Mouse (Mus musculus): ENCODE measurements around the gene Cdc14a. TPM values are rescaled to one million over a fixed set of nuclear protein-coding genes. Genes with fewer than 3 reads are reported as not detected.

Gene Cdc14a
- polyA plus RNA-seq, 1 experiment from 2014 or later: 10.1 TPM

GRCm38 (mm10) chr3:116277146-116277545 lies 146.7 kb downstream of the Cdc14a start:
- H3K36me3 ChIP-seq: peaks cover 16% of the 10 kb centered on the region
- peaks cover 10% of the 10 kb centered on the region; the same call in 1 of the 2 replicates for H3K4me1 ChIP-seq
- H3K9me3 ChIP-seq: no peaks in the 10 kb centered on the region
- no peak for ATAC-seq (ENCODE audit: low FRiP score, low read depth)
- H3K4me2 ChIP-seq (replicated peaks): no peak overlapping the region
- H3K4me3 ChIP-seq: no peak overlapping the region
- WGBS: 86% methylated on average over 8 of the region's 8 CpGs
- H3K27me3 ChIP-seq: no peaks in the 10 kb centered on the region
- no peak overlapping the region for H3K27ac ChIP-seq
- no peak overlapping the region for H3K9ac ChIP-seq

DNA sequence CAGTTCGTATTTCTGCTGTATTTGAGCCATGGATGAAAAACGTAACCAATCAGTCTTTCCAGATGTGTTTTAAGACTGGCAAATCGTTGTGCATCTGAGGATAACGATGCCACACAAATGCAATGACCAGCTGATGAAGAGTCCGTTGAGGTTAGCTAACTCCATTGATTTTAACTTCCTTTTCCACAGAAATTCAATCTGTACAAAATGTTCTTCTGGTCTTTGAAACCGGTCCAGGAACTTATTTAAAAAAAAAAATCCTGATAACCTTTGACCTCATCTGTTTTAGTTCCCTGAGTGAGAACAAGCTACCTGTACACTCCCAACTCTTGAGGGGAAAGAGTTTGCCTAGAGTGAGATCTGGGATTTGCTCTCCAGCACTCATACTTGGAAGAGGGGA lies 152.2 kb downstream of the Cdc14a start:
- no peak overlapping the region for H3K4me3 ChIP-seq
- H3K36me3 ChIP-seq: no peaks in the 10 kb centered on the region
- no peaks in the 10 kb centered on the region for H3K27me3 ChIP-seq
- H3K27ac ChIP-seq: no peak overlapping the region
- H3K9me3 ChIP-seq: no peaks in the 10 kb centered on the region
- no peak for ATAC-seq (ENCODE audit: low FRiP score, low read depth)
- H3K9ac ChIP-seq: no peak overlapping the region
- H3K4me1 ChIP-seq: peaks cover 9% of the 10 kb centered on the region
- no peak overlapping the region for H3K4me2 ChIP-seq (replicated peaks)
- 81% methylated on average over 6 of the region's 6 CpGs for WGBS

DNA sequence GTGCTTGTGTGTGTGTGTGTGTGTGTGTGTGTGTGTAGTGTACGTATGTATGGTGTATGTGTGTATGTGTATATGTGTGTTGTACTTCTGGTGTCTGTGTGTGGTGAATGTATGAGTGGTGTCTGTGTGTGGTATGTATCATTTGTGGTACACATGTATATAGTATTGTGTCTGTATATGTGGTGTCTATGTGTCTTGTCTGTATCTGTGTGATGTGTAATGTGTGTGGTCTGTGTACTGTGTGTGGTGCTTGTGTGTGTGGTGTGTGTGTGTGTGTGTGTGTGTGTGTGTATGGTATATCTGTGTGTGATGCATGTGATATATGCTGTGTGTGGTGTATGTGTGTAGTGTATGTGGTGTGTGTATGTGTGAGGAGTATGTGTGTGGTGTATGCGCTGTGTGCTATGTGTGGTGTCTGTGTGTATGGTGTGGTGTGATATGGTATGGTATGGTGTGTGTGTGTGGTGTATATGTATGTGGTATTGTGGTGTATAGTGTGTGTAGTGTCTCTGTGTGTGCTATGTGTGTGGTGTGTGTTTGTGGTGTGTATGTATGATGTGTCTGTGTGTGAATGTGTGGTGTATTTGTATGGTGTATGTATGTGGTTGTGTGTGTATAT lies 156.7 kb downstream of the Cdc14a start:
- H3K9me3 ChIP-seq: no peaks in the 10 kb centered on the region
- H3K27me3 ChIP-seq: no peaks in the 10 kb centered on the region
- peak; percentile 32; the same call in 1 of the 2 replicates for ATAC-seq (ENCODE audit: low FRiP score, low read depth)
- no peaks in the 10 kb centered on the region for H3K36me3 ChIP-seq
- 92% methylated on average over 2 of the region's 2 CpGs for WGBS
- peaks cover 4% of the 10 kb centered on the region for H3K4me1 ChIP-seq
- H3K9ac ChIP-seq: no peak overlapping the region
- H3K4me2 ChIP-seq (replicated peaks): no peak overlapping the region
- no peak overlapping the region for H3K4me3 ChIP-seq
- peak overlapping the region; percentile 6; the same call in 1 of the 2 replicates for H3K27ac ChIP-seq

- Histone ChIP-seq H3K9me3 (no peaks in the 10 kb centered on the region), H3K27me3 (no peaks in the 10 kb centered on the region), H3K27ac (no peak overlapping the region), H3K4me1 (peaks cover 4% of the 10 kb centered on the region), H3K9ac (no peak overlapping the region), H3K4me2 (replicated peaks) (no peak overlapping the region), H3K4me3 (no peak overlapping the region), H3K36me3 (no peaks in the 10 kb centered on the region)
- no peak for ATAC-seq (ENCODE audit: low FRiP score, low read depth)
- WGBS: 35% methylated on average over 3 of the region's 3 CpGs
Measured at GRCm38 (mm10) chr3:116266360-116266759, 157.5 kb downstream of the Cdc14a start.

- 73% methylated on average over 1 of the region's 1 CpGs for WGBS
Measured at GRCm38 (mm10) chr3:116263977-116264376, 159.9 kb downstream of the Cdc14a start.

GRCm38 (mm10) chr3:116263061-116263460 lies 160.8 kb downstream of the Cdc14a start:
- WGBS: 81% methylated on average over 5 of the region's 5 CpGs
- Histone ChIP-seq H3K4me2 (replicated peaks) (no peak overlapping the region), H3K9ac (no peak overlapping the region), H3K27me3 (no peaks in the 10 kb centered on the region), H3K36me3 (no peaks in the 10 kb centered on the region), H3K9me3 (no peaks in the 10 kb centered on the region), H3K4me1 (peaks cover 4% of the 10 kb centered on the region), H3K4me3 (no peak overlapping the region), H3K27ac (no peak overlapping the region)
- ATAC-seq (ENCODE audit: low FRiP score, low read depth): no peak

More at GRCm38 (mm10) chr3:116263977-116264376, 159.9 kb downstream of the Cdc14a start:
- H3K9ac ChIP-seq: no peak overlapping the region
- no peaks in the 10 kb centered on the region for H3K9me3 ChIP-seq
- no peaks in the 10 kb centered on the region for H3K27me3 ChIP-seq
- H3K4me2 ChIP-seq (replicated peaks): no peak overlapping the region
- H3K4me1 ChIP-seq: peaks cover 4% of the 10 kb centered on the region
- ATAC-seq (ENCODE audit: low FRiP score, low read depth): no peak
- H3K4me3 ChIP-seq: no peak overlapping the region
- H3K27ac ChIP-seq: no peak overlapping the region
- H3K36me3 ChIP-seq: no peaks in the 10 kb centered on the region

GRCm38 (mm10) chr3:116256104-116256503 lies 167.7 kb downstream of the Cdc14a start:
- Histone ChIP-seq H3K4me1 (peaks cover 24% of the 10 kb centered on the region), H3K36me3 (no peaks in the 10 kb centered on the region), H3K27me3 (peaks cover 44% of the 10 kb centered on the region), H3K4me3 (no peak overlapping the region), H3K9me3 (no peaks in the 10 kb centered on the region), H3K9ac (no peak overlapping the region), H3K27ac (no peak overlapping the region), H3K4me2 (replicated peaks) (no peak overlapping the region)
- 27% methylated on average over 5 of the region's 5 CpGs for WGBS
- ATAC-seq (ENCODE audit: low FRiP score, low read depth): no peak

DNA sequence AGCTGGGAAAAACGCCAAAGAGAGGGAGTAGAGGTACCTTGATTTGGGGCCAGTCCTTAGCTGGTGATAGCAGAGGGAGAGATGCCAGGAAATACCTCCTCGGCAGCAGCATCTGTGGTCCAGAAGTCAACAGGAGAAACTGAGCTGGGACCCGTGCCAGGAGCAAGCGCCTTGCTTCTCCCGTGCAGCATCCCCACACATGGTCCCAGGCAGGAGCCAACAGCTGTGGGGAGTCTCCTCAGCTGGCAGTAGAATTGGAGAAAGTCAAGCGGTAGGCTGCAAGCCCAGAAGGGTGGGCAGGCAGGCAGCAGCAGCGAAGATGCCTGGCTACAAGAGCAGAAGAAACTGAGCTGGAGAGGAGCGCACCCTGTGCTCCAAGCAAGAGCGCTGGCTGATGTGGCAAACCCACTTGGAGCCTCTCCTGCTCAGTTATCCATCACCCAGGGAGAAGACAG lies 170.7 kb downstream of the Cdc14a start, which contains the start of gene Gpr88:
TSS of gene Gpr88 (minus strand) at position 427 of the 455 bp plus-strand sequence.
- H3K9me3 ChIP-seq: no peaks in the 10 kb centered on the region
- peak within 1 kb of the TSS; percentile 60 for H3K4me3 ChIP-seq
- peak within 1 kb of the TSS; percentile 73 for H3K9ac ChIP-seq
- peak; percentile 88 for ATAC-seq (ENCODE audit: low FRiP score, low read depth)
- H3K27me3 ChIP-seq: peaks cover 73% of the 10 kb centered on the region
- H3K27ac ChIP-seq: no peak within 1 kb of the TSS
- peaks cover 25% of the 10 kb centered on the region for H3K4me1 ChIP-seq
- peak within 1 kb of the TSS; percentile 99 for H3K4me2 ChIP-seq (replicated peaks)
- H3K36me3 ChIP-seq: no peaks in the 10 kb centered on the region
- 2% methylated on average over 9 of the region's 9 CpGs for WGBS

DNA sequence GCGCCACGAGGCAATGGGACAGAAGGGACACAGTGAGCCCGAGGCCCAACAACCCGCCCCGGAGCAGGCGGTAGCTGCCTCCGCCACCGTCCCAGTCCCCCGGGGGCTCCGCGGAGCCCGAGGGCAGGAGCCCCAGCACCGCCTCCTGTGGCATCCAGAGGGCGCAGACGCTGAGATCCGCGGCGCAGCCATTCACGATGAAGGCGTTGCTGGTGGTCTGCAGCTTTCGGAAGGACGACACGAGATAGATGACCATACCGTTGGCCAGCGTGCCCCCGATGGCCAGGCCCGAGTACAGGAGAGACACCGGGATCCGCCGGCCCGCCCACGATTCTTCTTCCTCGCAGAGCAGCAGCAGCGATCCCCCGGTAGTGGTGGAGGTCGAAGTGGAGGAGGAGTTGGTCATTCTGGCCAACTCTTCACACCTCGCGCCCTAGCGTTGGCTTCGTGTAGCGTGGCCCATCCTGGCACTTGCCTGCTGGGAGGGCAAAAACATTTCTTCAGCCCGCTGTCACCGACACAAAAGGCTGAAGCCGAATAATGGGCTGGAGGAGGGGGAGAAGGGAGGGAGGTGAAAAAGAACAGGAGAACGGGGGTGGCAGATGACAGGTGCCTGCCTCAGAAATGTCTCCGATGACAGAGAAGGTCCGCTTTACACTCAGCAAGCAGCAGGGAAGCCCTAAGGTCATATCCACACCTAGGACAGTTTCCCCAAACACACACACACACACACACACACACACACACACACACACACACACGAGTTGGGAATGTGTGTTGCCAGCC lies 171.4 kb downstream of the Cdc14a start:
- Histone ChIP-seq H3K27me3 (peaks cover 78% of the 10 kb centered on the region), H3K4me2 (replicated peaks) (peak overlapping the region; percentile 99), H3K27ac (no peak overlapping the region), H3K4me3 (peak overlapping the region; percentile 60), H3K9me3 (no peaks in the 10 kb centered on the region), H3K9ac (peak overlapping the region; percentile 73), H3K4me1 (peaks cover 25% of the 10 kb centered on the region), H3K36me3 (no peaks in the 10 kb centered on the region)
- ATAC-seq (ENCODE audit: low FRiP score, low read depth): peak; percentile 26
- under 1% methylated on average over 48 of the region's 48 CpGs for WGBS

- Histone ChIP-seq H3K27me3 (peaks cover 78% of the 10 kb centered on the region), H3K4me1 (peaks cover 25% of the 10 kb centered on the region), H3K9ac (peak overlapping the region; percentile 73), H3K4me3 (peak overlapping the region; percentile 60), H3K4me2 (replicated peaks) (peak overlapping the region; percentile 99), H3K9me3 (no peaks in the 10 kb centered on the region), H3K27ac (no peak overlapping the region), H3K36me3 (no peaks in the 10 kb centered on the region)
- peak; percentile 45 for ATAC-seq (ENCODE audit: low FRiP score, low read depth)
- WGBS: under 1% methylated on average over 63 of the region's 86 CpGs
Measured at GRCm38 (mm10) chr3:116251481-116252254, 172.2 kb downstream of the Cdc14a start.

DNA sequence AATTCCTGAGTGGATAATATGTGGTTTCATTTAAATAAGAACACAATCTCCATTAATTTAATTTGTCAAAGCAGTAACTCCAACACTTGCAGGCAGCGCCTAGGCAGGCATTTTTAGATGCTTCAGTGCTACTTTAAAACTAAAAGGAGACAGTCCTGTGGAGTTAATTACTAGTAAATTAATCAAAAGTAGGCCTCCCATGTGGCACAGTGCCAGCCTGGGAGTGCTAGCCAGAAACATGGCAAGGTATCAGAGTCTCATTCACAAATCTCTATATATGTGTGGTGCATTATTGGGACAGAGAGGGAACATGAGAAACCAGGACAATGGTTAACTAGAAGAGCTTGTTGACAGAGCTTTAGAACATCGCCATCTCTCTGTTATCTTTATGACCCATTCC lies 174.8 kb downstream of the Cdc14a start:
- WGBS: 80% methylated on average over 2 of the region's 2 CpGs

DNA sequence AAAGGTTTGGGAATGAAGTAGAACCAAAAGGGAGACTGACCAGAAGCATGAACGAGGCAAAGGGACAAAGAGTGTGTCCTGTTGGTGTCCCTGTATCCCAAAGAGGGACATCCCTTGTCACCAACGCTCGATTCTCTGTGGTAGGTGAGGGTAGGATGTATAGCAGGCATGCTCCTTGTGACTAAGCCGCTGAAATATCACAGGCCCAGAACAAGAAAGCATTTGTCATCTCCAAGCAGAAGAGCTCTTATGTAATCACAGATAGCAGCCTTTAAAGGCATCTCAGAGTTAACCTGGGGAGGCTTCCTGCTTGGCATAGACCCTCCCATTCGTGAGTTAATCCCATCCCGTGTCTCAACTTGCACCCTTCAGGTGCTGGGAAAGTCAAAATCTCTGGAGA lies 179.4 kb downstream of the Cdc14a start:
- no peak overlapping the region for H3K27ac ChIP-seq
- no peaks in the 10 kb centered on the region for H3K36me3 ChIP-seq
- 66% methylated on average over 6 of the region's 6 CpGs for WGBS
- H3K27me3 ChIP-seq: peaks cover 18% of the 10 kb centered on the region
- no peak for ATAC-seq (ENCODE audit: low FRiP score, low read depth)
- H3K4me2 ChIP-seq (replicated peaks): no peak overlapping the region
- no peak overlapping the region for H3K9ac ChIP-seq
- no peaks in the 10 kb centered on the region for H3K9me3 ChIP-seq
- H3K4me1 ChIP-seq: 0 out of 2 replicates have a peak, but pooled peaks cover 5% of the 10 kb centered on the region
- no peak overlapping the region for H3K4me3 ChIP-seq

More for the DNA sequence above, 174.8 kb downstream of the Cdc14a start:
- Histone ChIP-seq H3K9ac (no peak overlapping the region), H3K4me2 (replicated peaks) (no peak overlapping the region), H3K9me3 (no peaks in the 10 kb centered on the region), H3K4me1 (peaks cover 25% of the 10 kb centered on the region), H3K27ac (no peak overlapping the region), H3K27me3 (peaks cover 61% of the 10 kb centered on the region), H3K4me3 (no peak overlapping the region), H3K36me3 (no peaks in the 10 kb centered on the region)
- ATAC-seq (ENCODE audit: low FRiP score, low read depth): no peak
